Mouse (Mus musculus) limb, embryonic 14.5 days (tissue): Measurements from ENCODE around the gene Actr3. TPM values are rescaled to one million over a fixed set of nuclear protein-coding genes. Genes with fewer than 3 reads are reported as not detected.

Source experiments
- ATAC-seq: fragments of 200-750 bp; cut with Nextera tagmentation; 2 replicates; pipeline ENCODE4 v1.8.0; 2017; ENCODE audit warnings: low read depth, moderate number of reproducible peaks, moderate TSS enrichment; ENCODE audit not compliant: low FRiP score
- DNase-seq: peaks from one replicate; pipeline ENCODE4 v3.0.0-alpha.2; 2015; ENCODE audit warnings: low spot score
- H3K27ac ChIP-seq: fragments of 300-500 bp; sonication (generic); replicated peaks from 2 replicates; pipeline ENCODE4 v1.5.1; 2014; ENCODE audit warnings: low read depth, mild to moderate bottlenecking, low read length, moderate library complexity, mixed read lengths
- H3K27me3 ChIP-seq: fragments of 300-500 bp; sonication (generic); 2 replicates; pipeline ENCODE4 v1.6.1; 2014; ENCODE audit warnings: low read length, mixed read lengths; ENCODE audit not compliant: control insufficient read depth, insufficient read depth
- H3K36me3 ChIP-seq: fragments of 300-500 bp; sonication (generic); 2 replicates; pipeline ENCODE4 v1.6.1; 2014; ENCODE audit warnings: mild to moderate bottlenecking, low read length, moderate library complexity, mixed read lengths; ENCODE audit not compliant: control insufficient read depth, insufficient read depth
- H3K4me1 ChIP-seq: fragments of 300-500 bp; sonication (generic); 2 replicates; pipeline ENCODE4 v1.6.1; 2014; ENCODE audit warnings: antibody characterized with exemption, low read length, mixed read lengths; ENCODE audit not compliant: control insufficient read depth, insufficient read depth
- H3K4me2 ChIP-seq: fragments of 300-500 bp; sonication (generic); replicated peaks from 2 replicates; pipeline ENCODE4 v1.6.1; 2014; ENCODE audit warnings: low read depth, mild to moderate bottlenecking, low read length, moderate library complexity; ENCODE audit not compliant: severe bottlenecking
- H3K4me3 ChIP-seq: fragments of 300-500 bp; sonication (generic); replicated peaks from 2 replicates; pipeline ENCODE4 v1.5.1; 2014; ENCODE audit warnings: low read length
- H3K9ac ChIP-seq: fragments of 300-500 bp; sonication (generic); 2 replicates; pipeline ENCODE4 v1.6.1; 2014; ENCODE audit warnings: mild to moderate bottlenecking, low read depth, low read length, moderate library complexity; ENCODE audit not compliant: severe bottlenecking
- H3K9me3 ChIP-seq: fragments of 300-500 bp; sonication (generic); 2 replicates; pipeline ENCODE4 v1.6.1; 2016; ENCODE audit warnings: low read length; ENCODE audit not compliant: control insufficient read depth
- POLR2A ChIP-seq: fragments of 200-500 bp; IDR thresholded peaks from 2 replicates; pipeline ENCODE4 v1.8.0; 2012; ENCODE audit warnings: inconsistent platforms, mild to moderate bottlenecking, moderate library complexity, borderline replicate concordance; ENCODE audit not compliant: insufficient read depth, insufficient read length; ENCODE audit errors: extremely low read depth
- WGBS: fragments of 180-500 bp; shearing (Covaris S2); extraction: QIAGEN DNeasy Blood & Tissue Kit; methylation state at CpG from one replicate; pipeline ENCODE4 v1.1.7; 2014; 5-methylcytosine and 5-hydroxymethylcytosine counted together
- polyA plus RNA-seq, 2 experiments: library from polyadenylated mRNA; depleted of rRNA in 1 of 2; stranded (reverse) in 1 of 2; unstranded in 1 of 2; fragments of >200 nt; fragmentation: Nextera tagmentation in 1 of 2; extraction: Ambion mirVana in 1 of 2; gene quantifications; 2 replicates each; pipeline versions ENCODE4 v1.2.1 to v1.2.3; 2012 to 2014

The Actr3 gene
- polyA plus RNA-seq, 2 experiments = 109 to 252 TPM

DNA sequence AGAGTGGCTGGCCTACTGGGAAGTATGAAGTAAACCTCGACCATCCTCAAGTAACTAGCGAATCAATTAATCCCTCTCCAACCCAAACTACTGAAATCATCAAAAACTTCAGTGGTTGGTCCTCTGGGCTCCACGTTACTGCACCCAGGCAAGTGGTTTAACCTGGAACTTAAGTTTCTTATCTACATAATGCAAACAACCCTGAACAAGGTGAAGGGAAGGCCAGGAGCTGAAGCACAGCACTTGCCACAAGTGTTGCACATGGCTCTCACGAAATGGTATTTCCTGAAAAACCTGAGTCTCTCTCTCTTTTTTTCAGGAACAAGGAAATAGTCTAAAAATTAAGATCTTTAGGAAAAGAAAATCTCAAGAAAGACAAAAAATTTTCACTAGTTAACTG, 4.2 kb downstream of the Actr3 start:
- Histone ChIP-seq H3K36me3 (no peaks in the 10 kb centered on the region), H3K4me2 (no peak overlapping the region), H3K27ac (no peak overlapping the region), H3K9ac (no peak overlapping the region), H3K4me1 (peaks cover 14% of the 10 kb centered on the region; the same call in 1 of the 2 replicates), H3K4me3 (no peak overlapping the region), H3K9me3 (no peaks in the 10 kb centered on the region), H3K27me3 (no peaks in the 10 kb centered on the region)
- TF ChIP-seq POLR2A = no peak
- DNase-seq (no peak), ATAC-seq (no peak)
- WGBS = 79% methylated on average over 4 of the region's 4 CpGs

DNA sequence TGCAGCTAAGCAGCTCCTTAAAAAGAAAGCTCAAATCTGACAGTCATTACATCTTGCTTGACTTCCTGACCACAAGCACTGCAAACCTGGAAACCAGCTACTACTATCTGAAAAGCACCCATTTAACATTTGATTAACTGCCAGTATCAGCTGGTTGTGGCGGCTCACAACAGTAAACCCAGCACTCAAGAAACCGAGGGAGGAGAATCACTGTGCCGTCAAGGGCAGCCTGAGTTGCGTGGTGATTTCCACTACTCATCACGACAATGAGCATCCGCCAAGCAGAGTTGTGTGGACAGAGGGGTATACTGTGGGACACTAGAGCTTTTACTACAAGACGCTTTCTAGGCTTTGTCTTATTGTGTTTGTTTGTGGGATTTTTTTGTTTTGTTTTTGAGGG, 4.8 kb downstream of the Actr3 start:
- Histone ChIP-seq H3K4me1 (peaks cover 10% of the 10 kb centered on the region; the same call in 1 of the 2 replicates), H3K4me2 (no peak overlapping the region), H3K27me3 (no peaks in the 10 kb centered on the region), H3K9ac (no peak overlapping the region), H3K27ac (no peak overlapping the region), H3K36me3 (no peaks in the 10 kb centered on the region), H3K9me3 (no peaks in the 10 kb centered on the region), H3K4me3 (no peak overlapping the region)
- DNase-seq (no peak), ATAC-seq (no peak)
- TF ChIP-seq POLR2A = no peak
- WGBS = 68% methylated on average over 7 of the region's 7 CpGs

DNA sequence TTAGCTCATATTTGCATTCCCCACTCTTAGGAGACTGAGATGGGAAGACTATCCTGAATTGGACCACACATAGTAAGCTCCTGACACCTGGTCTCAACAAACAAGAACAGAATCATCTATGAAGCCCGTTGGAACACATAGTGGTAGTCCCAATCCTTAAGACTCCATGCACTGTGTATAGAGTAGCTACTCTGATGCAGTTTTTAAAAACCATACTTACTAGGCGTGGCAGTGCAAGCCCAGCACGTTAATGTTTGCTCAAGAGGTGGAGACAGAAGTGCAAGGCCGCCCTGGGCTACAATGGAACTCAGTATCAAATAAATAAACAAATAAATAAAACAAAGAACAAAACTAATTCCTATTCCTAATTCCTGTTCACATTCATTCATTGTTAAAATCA, 5.5 kb downstream of the Actr3 start:
- Histone ChIP-seq H3K4me2 (no peak overlapping the region), H3K27ac (no peak overlapping the region), H3K9ac (no peak overlapping the region), H3K27me3 (no peaks in the 10 kb centered on the region), H3K9me3 (no peaks in the 10 kb centered on the region), H3K36me3 (no peaks in the 10 kb centered on the region), H3K4me3 (no peak overlapping the region), H3K4me1 (peaks cover 10% of the 10 kb centered on the region; the same call in 1 of the 2 replicates)
- WGBS = 87% methylated on average over 4 of the region's 4 CpGs
- DNase-seq (no peak), ATAC-seq (no peak)
- TF ChIP-seq POLR2A = no peak

DNA sequence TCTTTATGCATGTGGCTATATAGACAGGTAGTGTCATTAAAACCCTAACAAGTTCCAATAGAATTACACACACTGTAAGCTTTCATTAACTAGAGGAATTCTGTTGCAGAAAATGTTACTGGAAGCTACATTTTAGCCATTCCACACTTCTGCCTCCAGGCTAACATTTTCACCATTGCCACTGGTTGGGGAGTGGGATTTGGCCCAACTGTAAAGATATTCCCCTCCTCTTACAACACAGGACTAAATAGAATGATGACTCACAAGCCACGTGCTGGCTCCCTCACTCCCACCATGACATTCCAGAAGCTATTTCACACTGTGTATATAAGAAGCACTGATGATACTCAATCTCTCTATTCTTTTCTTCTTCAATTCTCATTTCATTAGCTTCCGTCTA, 7.2 kb downstream of the Actr3 start:
- no peak for TF ChIP-seq POLR2A

DNA sequence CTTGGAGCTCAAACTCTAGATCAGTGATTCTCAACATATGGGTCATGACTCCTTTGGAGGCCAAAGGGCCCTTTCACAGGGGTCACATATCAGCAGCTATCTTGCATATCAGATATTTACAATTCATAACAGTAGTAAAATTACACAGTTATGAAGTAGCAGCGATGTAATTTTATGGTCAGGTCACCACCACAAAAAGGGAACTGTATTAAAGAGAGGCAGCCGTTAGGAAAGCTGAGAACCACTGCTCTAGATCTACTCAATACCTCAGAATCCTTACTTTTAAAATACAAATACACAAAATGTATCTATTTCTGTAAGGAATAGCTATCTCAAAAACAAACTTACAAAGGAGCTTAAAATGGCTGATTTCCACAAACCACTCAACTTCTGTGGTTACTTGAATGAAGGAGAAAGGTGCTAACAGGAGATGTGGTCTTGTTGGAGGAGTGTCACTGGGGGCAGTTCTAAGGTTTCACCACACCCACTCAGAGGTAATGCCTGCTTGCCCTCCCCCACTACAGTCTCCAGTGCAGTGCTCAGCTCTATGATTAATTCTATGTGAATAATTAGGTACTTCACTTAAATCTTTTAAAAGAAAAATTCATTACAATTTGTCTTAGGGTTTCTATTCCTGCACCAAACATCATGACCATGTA, 9.0 kb downstream of the Actr3 start:
- Histone ChIP-seq H3K27ac (no peak overlapping the region), H3K36me3 (no peaks in the 10 kb centered on the region), H3K27me3 (no peaks in the 10 kb centered on the region), H3K4me3 (no peak overlapping the region), H3K4me1 (0 out of 2 replicates have a peak, but pooled peaks cover 3% of the 10 kb centered on the region), H3K9ac (no peak overlapping the region), H3K4me2 (no peak overlapping the region), H3K9me3 (no peaks in the 10 kb centered on the region)
- DNase-seq (no peak), ATAC-seq (no peak)
- no peak for TF ChIP-seq POLR2A
- 75% methylated on average over 2 of the region's 2 CpGs for WGBS

More for the DNA sequence above, 7.2 kb downstream of the Actr3 start:
- Histone ChIP-seq H3K9ac (no peak overlapping the region), H3K27me3 (no peaks in the 10 kb centered on the region), H3K9me3 (no peaks in the 10 kb centered on the region), H3K27ac (no peak overlapping the region), H3K4me1 (peaks cover 9% of the 10 kb centered on the region; the same call in 1 of the 2 replicates), H3K36me3 (no peaks in the 10 kb centered on the region), H3K4me2 (no peak overlapping the region), H3K4me3 (no peak overlapping the region)
- ATAC-seq (no peak), DNase-seq (no peak)
- 57% methylated on average over 2 of the region's 2 CpGs for WGBS
